ENCODE assay signal across 12 mouse cellular contexts in the genomic region with DNA sequence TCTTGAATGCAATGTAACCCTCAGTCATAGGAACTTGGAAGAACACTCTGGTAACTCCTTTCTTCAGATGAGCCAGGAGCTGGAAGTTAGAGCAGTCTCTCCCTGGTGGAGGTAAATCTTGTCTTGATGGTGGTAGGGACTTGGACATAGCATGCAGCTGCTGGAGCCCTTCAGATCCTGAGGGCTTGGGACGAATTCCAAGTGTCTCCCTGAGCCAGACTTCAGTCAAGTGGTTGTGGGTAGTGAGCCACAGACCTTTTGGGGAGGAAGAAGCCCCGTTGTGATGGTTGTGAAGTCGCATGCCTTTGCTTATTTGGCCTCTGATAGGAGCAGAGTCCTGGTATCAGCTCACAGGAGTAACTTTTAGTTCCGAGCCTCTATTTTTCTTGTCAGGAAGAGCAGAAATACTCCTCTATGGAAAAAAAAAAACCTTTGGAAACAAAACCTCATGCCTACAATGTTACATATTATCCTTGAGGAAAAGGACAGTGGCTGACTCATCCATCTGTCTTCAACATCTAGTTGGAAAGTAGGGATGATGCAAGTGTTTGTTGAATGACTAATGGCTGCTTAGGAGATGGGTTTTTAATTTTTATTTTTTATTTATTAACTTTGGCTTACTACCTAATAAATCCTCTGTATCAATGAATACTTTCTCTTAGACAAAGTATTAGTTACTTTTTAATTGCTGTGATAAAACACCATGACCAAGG.
"Had no signal": no experiment of that assay in that cellular context is flagged by ENCODE, and none has a peak within 500 bp of the region (broad histone marks: within the 10 kb centered on the region; RNA-seq: fewer than 3 reads in every experiment).

No protein-coding gene starts in this region.

- H3K9me3 ChIP-seq: limb, embryonic 15.5 days; liver, embryonic 12.5 days; lung, embryonic 15.5 days; neural tube, embryonic 12.5 days had no signal

- ATAC-seq: liver, embryonic 12.5 days had no signal

- H3K9ac ChIP-seq: limb, embryonic 15.5 days; liver, embryonic 12.5 days; lung, embryonic 15.5 days; neural tube, embryonic 12.5 days had no signal

- H3K4me2 ChIP-seq: limb, embryonic 15.5 days; liver, embryonic 12.5 days; lung, embryonic 15.5 days; neural tube, embryonic 12.5 days had no signal

- DNase-seq: kidney, postnatal 25 days; layer of hippocampus, postnatal 36 days; lung, postnatal 14 days; midbrain, embryonic 14.5 days; right cerebral cortex, postnatal 4 days; spleen, adult 18-20 months; thymus, adult 18-20 months; thymus, postnatal 14 days had no signal

- H3K4me1 ChIP-seq: limb, embryonic 15.5 days; liver, embryonic 12.5 days; lung, embryonic 15.5 days; neural tube, embryonic 12.5 days had no signal

- H3K36me3 ChIP-seq: limb, embryonic 15.5 days; liver, embryonic 12.5 days; lung, embryonic 15.5 days; neural tube, embryonic 12.5 days had no signal

- H3K4me3 ChIP-seq: limb, embryonic 15.5 days; liver, embryonic 12.5 days; lung, embryonic 15.5 days; neural tube, embryonic 12.5 days had no signal

- H3K27ac ChIP-seq: limb, embryonic 15.5 days; liver, embryonic 12.5 days; lung, embryonic 15.5 days; neural tube, embryonic 12.5 days had no signal
